Mouse (Mus musculus) regulatory T cell (primary cell): ENCODE results near the gene Tppp.
"Not testable (repeated sequence)": the region's sequence is repeated elsewhere in the genome, so short reads cannot be mapped to it uniquely, and the experiment has no call there.

Experiments used
- in situ Hi-C: fragments of 300-600 bp; cut with MboI, MseI; formaldehyde crosslinking; loops from one replicate; pipeline ENCODE4 v1.15.1; 2025; ENCODE audit warnings: high pct_unique_total_duplicates

Tppp gene

GRCm38 (mm10) chr13:74025151-74026081, 16.2 kb downstream of the Tppp start:
- in situ Hi-C loops: loop anchor here (5.0 kb wide), 1 partner anchor 53 kb away; no protein-coding TSS in a partner anchor

GRCm38 (mm10) chr13:74026215-74026614, 17.0 kb downstream of the Tppp start:
- in situ Hi-C loops: loop anchor here (5.0 kb wide), 1 partner anchor 54 kb away; no protein-coding TSS in a partner anchor

- in situ Hi-C loops: loop anchor here (5.0 kb wide), 1 partner anchor 56 kb away; no protein-coding TSS in a partner anchor
Observed at GRCm38 (mm10) chr13:74028116-74028515, 18.9 kb downstream of the Tppp start.

GRCm38 (mm10) chr13:74029013-74029412, 19.8 kb downstream of the Tppp start:
- in situ Hi-C loops: loop anchor here (5.0 kb wide), 1 partner anchor 57 kb away; no protein-coding TSS in a partner anchor

- in situ Hi-C loops: no loop called here
Observed at GRCm38 (mm10) chr13:74030691-74031090, 21.5 kb downstream of the Tppp start.

- in situ Hi-C loops: no loop called here
Observed at GRCm38 (mm10) chr13:74031133-74031532, 21.9 kb downstream of the Tppp start.

- in situ Hi-C loops: no loop called here
Observed at GRCm38 (mm10) chr13:74034756-74035155, 25.5 kb downstream of the Tppp start.

- in situ Hi-C loops: no loop called here
Observed at GRCm38 (mm10) chr13:74035776-74036175, 26.6 kb downstream of the Tppp start.

GRCm38 (mm10) chr13:74039926-74040325, 30.7 kb downstream of the Tppp start:
- in situ Hi-C loops: no loop called here

- in situ Hi-C loops: no loop called here
Observed at GRCm38 (mm10) chr13:74056194-74056593, 47.0 kb downstream of the Tppp start.

- in situ Hi-C loops: no loop called here
Observed at GRCm38 (mm10) chr13:74058081-74058480, 48.9 kb downstream of the Tppp start.

- in situ Hi-C loops: no loop called here
Observed at GRCm38 (mm10) chr13:74061613-74062377, 52.6 kb downstream of the Tppp start, which contains the start of gene Cep72. Gene Cep72, minus strand, starts transcription at chr13:74062299.

- in situ Hi-C loops: no loop called here
Observed at GRCm38 (mm10) chr13:74062378-74063128, 53.3 kb downstream of the Tppp start.

GRCm38 (mm10) chr13:74063340-74064050, 54.3 kb downstream of the Tppp start:
- in situ Hi-C loops: no loop called here

- in situ Hi-C loops: no loop called here
Observed at GRCm38 (mm10) chr13:74066576-74066975, 57.4 kb downstream of the Tppp start.

- in situ Hi-C loops: not testable (repeated sequence)
Observed at GRCm38 (mm10) chr13:74071244-74071643, 62.0 kb downstream of the Tppp start.

- in situ Hi-C loops: no loop called here
Observed at GRCm38 (mm10) chr13:74071714-74072113, 62.5 kb downstream of the Tppp start.

GRCm38 (mm10) chr13:74073369-74073768, 64.2 kb downstream of the Tppp start:
- in situ Hi-C loops: no loop called here
